ENCODE assay signal across 8 mouse cellular contexts in genomic region chr7:112336213-112336631, GRCm38 (mm10).
DNase-seq lines count a peak whose midpoint lies in the region; ATAC-seq and TF ChIP-seq lines count a peak whose summit lies in the region.

No protein-coding gene starts in this region.

- no peak for ATAC-seq in cerebellum, adult (ENCODE audit: insufficient number of reproducible peaks, low FRiP score, low TSS enrichment)
- ATAC-seq in heart, embryonic 16.5 days (replicated peaks; ENCODE audit: extremely low read depth, insufficient read depth, low FRiP score), result 0 out of 2 replicates have a peak, but pooled peaks have one; percentile 15
- no peak; the same call in 1 of the 2 replicates for ATAC-seq in stomach, embryonic 14.5 days (ENCODE audit: insufficient number of reproducible peaks, insufficient read depth, low FRiP score, low read depth)

- H3K4me2 ChIP-seq in heart, embryonic 16.5 days (ENCODE audit: low read depth, low read length), result no peak overlapping the region
- H3K4me2 ChIP-seq in stomach, embryonic 14.5 days (replicated peaks; ENCODE audit: low read depth, low read length), result peak overlapping the region; percentile 18; the same call in 1 of the 2 replicates

- peaks cover 27% of the 10 kb centered on the region for H3K4me1 ChIP-seq in heart, embryonic 16.5 days (ENCODE audit: control insufficient read depth, insufficient read depth, low read length)
- H3K4me1 ChIP-seq in stomach, embryonic 14.5 days (ENCODE audit: control insufficient read depth, insufficient read depth, low read length), result peaks cover 12% of the 10 kb centered on the region

- TF ChIP-seq CTCF in left cerebral cortex, adult 2 months (IDR thresholded peaks at IDR 0.05), result no peak

- DNase-seq in cerebellum, adult 11 months, result peak; percentile 43
- peak; percentile 61 for DNase-seq in fat pad, adult 2 months (ENCODE audit: extremely low read depth, low read depth, low spot score)
- DNase-seq in left cerebral cortex, adult 2 months (ENCODE audit: extremely low spot score in 1 of 2, low spot score in 2 of 2), result peak; percentile 59 to 66
- DNase-seq in embryo, embryonic 11 days, result no peak
- no peak for DNase-seq in urinary bladder, adult 18-20 months (ENCODE audit: low spot score in 2 of 2)

- H3K36me3 ChIP-seq in heart, embryonic 16.5 days (ENCODE audit: control insufficient read depth, insufficient read depth), result peaks cover 55% of the 10 kb centered on the region
- H3K36me3 ChIP-seq in stomach, embryonic 14.5 days (ENCODE audit: control insufficient read depth, insufficient read depth, low read length), result no peaks in the 10 kb centered on the region

- peak overlapping the region; percentile 50 for H3K27ac ChIP-seq in heart, embryonic 16.5 days (ENCODE audit: low read length)
- peak overlapping the region; percentile 77 for H3K27ac ChIP-seq in left cerebral cortex, adult 2 months
- peak overlapping the region; percentile 66 for H3K27ac ChIP-seq in stomach, embryonic 14.5 days (ENCODE audit: low read length)

- no peak overlapping the region for H3K4me3 ChIP-seq in heart, embryonic 16.5 days (ENCODE audit: low read length)
- no peak overlapping the region for H3K4me3 ChIP-seq in left cerebral cortex, adult 2 months
- H3K4me3 ChIP-seq in stomach, embryonic 14.5 days (ENCODE audit: low read depth, low read length), result no peak overlapping the region

- intact Hi-C loops in left cerebral cortex, adult 2 months (cut with DNase I), result loop anchor here (1.0 kb wide), 4 partner anchors 20 to 213 kb away; no protein-coding TSS in a partner anchor

- WGBS in heart, embryonic 16.5 days, result 63% methylated on average over 6 of the region's 6 CpGs
- 64% methylated on average over 6 of the region's 6 CpGs for WGBS in stomach, embryonic 14.5 days

- H3K9ac ChIP-seq in heart, embryonic 16.5 days (ENCODE audit: low read length), result 0 out of 2 replicates have a peak overlapping the region, but pooled peaks have one; percentile 27
- no peak overlapping the region for H3K9ac ChIP-seq in stomach, embryonic 14.5 days (replicated peaks; ENCODE audit: low read depth, low read length)

- H3K9me3 ChIP-seq in heart, embryonic 16.5 days (replicated peaks; ENCODE audit: control insufficient read depth, low read length), result no peaks in the 10 kb centered on the region
- H3K9me3 ChIP-seq in stomach, embryonic 14.5 days (ENCODE audit: control insufficient read depth, low read depth, low read length), result no peaks in the 10 kb centered on the region

- H3K27me3 ChIP-seq in heart, embryonic 16.5 days (ENCODE audit: control insufficient read depth, insufficient read depth, low read length), result no peaks in the 10 kb centered on the region
- no peaks in the 10 kb centered on the region for H3K27me3 ChIP-seq in stomach, embryonic 14.5 days (ENCODE audit: control insufficient read depth, insufficient read depth, low read length)

Comparison
In these comparisons a context has a peak if more than half of its experiments do, and no peak if none do; other contexts are left out.
1. DNase-seq: peak in cerebellum, adult 11 months (single experiment), fat pad, adult 2 months (single experiment) and left cerebral cortex, adult 2 months (2 of 2); none in embryo, embryonic 11 days (single experiment) and urinary bladder, adult 18-20 months (0 of 2).
2. Peak in every context shown above with its lines, with median percentiles within 50 percentile points of each other: H3K27ac ChIP-seq.